Mouse (Mus musculus): ENCODE results near the gene Tmem203.

Tmem203 gene

DNA sequence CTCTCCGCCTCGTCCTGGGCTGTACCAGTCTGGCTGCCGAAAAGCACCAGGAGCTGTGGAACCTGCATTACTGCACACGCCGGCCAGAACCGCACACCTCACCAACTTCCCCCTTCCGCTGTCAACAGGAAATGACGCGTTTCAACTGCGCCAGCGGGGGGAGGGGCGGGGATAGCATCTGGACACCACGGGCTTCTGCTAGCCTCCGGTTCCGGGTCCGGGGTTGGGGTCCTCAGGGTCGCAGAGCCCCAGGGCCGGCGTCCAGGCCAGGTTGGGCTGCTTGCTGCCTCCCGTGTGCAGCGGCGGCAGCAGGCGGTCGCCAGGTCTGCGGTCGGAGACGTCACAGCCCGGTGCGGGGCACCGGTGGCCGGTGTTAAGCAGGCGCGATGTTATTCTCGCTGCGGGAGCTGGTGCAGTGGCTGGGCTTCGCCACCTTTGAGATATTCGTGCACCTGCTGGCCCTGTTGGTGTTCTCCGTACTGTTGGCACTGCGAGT is at the start of gene Tmem203:
TSS of gene Tmem203 (plus strand) at position 156 of the 496 bp plus-strand sequence.
- DNase-seq (ENCODE audit: low spot score in 2 of 2), result peak; percentile 83 to 92

DNA sequence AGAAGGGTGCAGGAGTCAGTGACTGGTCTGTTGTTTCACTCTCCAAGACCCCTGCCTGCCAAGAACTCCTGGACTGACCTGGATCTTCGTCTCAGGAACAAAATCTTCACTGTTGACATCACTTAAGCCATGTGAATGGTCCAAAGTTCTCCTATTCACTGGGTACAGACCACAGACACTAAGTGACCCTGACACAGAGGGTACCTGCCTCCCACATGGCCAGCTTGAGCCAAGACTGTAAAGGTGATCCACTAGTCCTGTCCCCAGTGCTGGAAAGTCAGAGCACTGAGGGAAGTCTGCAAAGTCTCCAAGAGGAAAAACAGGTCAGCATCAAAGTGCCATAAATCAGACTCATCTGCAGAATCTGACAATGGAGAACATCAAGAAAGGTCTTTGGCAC is 47.6 kb upstream of the Tmem203 start:
- DNase-seq (ENCODE audit: low spot score in 2 of 2), result no peak

DNA sequence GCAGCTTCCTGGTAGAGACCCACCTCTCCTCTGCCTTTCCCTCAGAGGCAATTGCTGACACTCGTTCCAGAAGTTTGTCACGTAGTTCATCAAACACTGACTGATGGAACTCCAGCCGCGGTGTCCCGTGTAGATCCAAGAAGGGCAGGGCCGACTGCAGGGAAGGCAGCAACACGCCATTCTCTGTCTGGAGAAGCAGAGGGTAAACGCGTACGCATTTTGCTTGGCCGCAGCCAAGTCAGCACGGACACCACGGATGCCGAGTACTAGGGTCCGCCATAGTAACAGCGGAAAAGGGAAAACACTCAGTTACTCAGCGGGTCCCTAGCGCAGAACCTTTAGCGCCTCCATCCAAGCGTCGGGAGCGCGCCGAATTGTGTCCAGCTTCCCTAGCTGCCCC is 44.6 kb upstream of the Tmem203 start:
- no peak for DNase-seq (ENCODE audit: low spot score in 2 of 2)

DNA sequence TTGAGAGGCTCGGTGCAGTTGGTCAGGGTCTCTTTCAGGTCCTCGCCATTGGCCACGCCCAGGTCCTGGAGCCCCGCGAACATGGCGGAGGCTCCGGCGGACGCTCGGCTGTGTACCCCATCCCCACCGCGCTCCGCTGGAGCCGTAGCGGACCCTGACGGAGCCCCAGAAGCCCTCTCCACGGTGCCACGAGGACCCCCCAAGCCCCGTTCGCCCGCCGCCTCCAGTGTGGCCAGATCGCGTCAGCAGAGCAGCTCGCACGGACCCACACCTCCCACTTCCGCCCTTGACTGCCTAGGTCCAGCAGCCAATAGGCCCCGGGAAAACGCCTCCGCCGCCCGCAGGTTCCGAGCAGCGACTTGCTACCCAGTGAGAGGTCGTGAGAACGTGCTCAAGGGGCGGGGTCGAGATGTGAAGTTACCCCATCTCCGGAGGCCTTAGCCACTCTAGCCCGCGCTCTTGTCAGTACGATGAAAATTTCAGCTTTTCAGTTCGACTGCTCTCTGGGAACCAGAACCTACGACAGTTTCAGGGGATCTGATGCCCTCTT is 44.0 kb upstream of the Tmem203 start, which contains the start of gene Nelfb:
TSS of gene Nelfb (minus strand) at position 369 of the 550 bp plus-strand sequence.
- DNase-seq (ENCODE audit: low spot score in 2 of 2), result peak; percentile 92 to 97

DNA sequence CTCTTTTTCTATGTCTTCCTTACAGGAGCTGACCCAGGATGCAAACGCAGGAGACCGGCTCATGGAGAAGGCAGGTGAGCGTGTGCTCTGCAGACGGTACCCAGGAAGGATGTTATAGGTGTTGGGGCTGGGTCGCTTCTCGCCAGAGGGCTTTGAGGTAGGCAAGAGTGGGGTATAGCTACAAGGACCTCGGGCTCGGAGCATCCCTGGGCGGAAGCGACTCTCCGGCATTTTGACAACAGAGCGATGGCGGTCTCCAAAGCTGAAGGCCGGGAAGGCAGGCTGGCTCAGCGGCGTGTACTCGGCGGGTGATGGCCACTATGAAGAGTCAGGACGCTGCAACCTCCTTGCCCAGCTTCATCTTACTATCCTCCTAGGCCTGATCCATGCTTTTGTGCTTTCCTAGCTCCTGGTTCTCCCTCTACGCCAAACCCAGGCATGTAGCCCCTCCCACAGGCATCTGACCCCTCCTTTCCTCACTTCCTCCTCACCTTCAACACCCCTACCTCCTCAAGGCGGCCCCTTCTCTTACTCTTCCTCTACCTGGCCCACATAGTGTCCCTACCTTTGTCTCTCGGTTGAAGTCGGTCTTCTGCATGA is 41.9 kb upstream of the Tmem203 start:
- DNase-seq (ENCODE audit: low spot score in 2 of 2), result no peak

DNA sequence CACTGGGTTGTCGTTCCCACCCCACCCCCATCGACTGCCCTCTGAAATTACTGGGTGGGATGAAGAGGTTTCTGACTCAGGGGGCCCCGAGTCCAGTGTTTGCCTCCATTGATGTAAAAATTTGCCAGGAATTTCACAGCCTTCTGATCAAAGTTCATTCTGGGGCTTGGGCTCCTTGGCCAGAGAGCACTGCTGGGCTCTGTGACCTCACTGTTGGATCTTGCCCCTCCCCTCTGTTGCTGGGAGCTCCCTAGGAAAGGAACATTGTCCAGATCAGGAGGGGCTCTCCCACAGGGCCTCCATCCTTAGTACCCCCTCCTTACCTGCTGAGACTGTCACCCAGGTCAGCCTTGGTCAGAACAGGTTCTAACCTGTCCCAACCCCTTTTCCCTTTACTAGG is 40.8 kb upstream of the Tmem203 start, which contains the start of gene Stpg3:
TSS of gene Stpg3 (minus strand) at position 194 of the 400 bp plus-strand sequence.
- DNase-seq (ENCODE audit: low spot score in 2 of 2), result no peak

DNA sequence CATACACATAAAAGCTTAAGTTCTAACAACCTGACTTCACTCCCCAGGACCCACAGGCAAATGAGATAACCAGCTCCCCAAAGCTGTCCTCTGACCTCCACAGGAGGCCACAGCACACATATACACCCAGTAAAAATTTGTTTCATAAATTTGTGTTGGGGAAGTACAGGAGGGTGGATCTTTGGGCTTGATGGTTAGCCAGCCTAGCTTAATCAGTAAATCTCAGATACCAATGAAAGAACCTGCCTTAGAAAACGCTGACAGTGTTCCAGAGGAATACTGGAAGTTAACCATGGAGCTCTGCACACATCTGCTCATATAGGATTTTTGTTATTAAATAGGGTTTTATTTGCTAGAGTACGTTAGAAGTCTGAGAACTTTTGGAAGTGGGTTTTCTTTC is 37.6 kb upstream of the Tmem203 start:
- DNase-seq (ENCODE audit: low spot score in 2 of 2), result no peak

DNA sequence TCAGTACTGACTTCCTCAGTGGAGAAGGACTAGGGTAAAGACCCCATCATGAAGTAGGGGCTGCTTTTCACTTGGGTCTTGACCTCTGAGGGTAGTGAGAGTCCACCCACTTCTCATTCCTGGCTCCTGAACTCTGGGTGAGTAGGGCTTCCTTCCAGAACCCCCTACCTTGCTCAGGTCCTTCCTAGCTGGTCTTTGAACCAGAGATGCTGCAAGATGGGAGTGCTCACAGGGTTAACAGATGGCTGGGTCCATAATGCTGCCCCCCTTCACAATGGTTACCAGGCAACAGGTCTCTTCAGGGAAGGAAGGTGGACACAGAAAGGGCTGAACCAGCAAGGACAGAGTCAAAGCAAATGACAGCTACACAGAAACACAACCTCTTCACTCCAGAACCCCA is 36.8 kb upstream of the Tmem203 start, which contains the start of gene Fam166a:
TSS of gene Fam166a (plus strand) at position 301 of the 400 bp plus-strand sequence.
- no peak for DNase-seq (ENCODE audit: low spot score in 2 of 2)

DNA sequence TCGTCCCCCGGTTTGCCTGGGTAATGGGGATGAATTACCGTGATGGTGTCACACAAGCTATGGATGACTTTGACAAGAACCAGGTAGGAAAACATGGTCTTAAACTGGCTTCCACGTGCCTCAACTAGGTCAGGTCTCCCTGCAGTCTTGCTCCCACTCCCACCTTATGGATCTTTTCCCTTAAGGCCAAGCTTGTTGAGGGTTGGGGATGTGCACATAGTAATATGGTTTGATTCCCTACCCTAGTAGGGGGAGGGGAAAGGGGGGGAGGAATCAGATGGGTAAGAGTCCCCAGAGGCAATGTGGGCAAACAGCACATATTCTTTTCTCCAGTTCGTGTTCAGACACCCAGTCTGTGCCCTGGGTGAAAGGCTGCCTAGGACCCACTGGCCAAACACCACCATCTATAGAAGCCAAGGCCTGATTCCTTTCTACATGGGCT is 33.9 kb upstream of the Tmem203 start:
- no peak for DNase-seq (ENCODE audit: low spot score in 2 of 2)

DNA sequence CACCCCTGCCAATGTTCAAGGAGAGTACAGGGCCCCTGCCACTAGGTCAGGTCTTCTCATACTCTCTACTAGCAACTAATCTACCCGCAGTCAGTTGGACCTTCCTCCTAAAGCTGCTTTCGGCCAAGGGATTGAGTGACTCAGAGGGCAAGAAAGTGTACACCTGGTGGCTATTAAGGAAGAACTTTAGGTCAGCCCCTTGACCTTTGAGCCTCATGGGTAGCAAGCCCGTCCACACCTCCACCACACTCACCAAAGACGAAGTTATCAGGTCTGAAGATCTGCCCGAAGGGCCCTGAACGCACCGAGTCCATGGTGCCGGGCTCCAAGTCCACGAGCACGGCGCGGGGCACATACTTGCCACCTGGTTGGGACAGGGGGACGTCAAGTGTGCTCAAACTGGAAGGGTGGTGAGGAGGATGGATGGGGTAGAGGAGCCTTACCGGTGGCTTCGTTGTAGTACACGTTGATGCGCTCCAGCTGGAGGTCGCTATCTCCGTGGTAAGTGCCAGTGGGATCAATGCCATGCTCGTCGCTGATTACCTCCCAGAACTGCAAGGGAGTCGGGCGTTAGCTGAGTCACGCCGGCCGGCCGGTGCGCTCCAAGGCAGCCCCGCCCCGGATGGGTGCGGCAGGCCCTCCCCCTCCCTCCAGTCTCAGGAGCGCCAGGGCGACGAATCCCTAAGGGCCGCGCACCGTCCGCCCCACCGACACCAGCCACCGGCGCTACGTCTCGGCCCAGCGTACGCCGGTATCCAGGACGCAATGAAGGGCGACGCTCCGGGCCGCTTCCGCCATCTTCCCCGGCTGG is 31.4 kb upstream of the Tmem203 start:
- DNase-seq (ENCODE audit: low spot score in 2 of 2), result peak; percentile 93 to 95

DNA sequence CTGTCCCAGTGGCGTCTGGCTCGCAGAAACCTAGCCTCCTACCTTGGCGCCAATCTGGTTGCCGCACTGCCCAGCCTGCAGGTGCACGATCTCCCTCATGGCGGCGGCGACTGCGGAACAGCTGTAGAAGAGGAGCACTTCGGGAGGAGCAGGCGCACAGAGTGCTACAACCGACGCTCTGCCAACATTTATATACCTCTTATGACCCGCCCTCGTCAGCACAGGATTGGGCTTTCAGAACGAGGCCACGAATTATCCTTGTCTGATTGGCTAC is 30.8 kb upstream of the Tmem203 start, which contains the start of gene Tubb4b:
TSS of gene Tubb4b (minus strand) at position 211 of the 274 bp plus-strand sequence.
- DNase-seq (ENCODE audit: low spot score in 2 of 2), result no peak

DNA sequence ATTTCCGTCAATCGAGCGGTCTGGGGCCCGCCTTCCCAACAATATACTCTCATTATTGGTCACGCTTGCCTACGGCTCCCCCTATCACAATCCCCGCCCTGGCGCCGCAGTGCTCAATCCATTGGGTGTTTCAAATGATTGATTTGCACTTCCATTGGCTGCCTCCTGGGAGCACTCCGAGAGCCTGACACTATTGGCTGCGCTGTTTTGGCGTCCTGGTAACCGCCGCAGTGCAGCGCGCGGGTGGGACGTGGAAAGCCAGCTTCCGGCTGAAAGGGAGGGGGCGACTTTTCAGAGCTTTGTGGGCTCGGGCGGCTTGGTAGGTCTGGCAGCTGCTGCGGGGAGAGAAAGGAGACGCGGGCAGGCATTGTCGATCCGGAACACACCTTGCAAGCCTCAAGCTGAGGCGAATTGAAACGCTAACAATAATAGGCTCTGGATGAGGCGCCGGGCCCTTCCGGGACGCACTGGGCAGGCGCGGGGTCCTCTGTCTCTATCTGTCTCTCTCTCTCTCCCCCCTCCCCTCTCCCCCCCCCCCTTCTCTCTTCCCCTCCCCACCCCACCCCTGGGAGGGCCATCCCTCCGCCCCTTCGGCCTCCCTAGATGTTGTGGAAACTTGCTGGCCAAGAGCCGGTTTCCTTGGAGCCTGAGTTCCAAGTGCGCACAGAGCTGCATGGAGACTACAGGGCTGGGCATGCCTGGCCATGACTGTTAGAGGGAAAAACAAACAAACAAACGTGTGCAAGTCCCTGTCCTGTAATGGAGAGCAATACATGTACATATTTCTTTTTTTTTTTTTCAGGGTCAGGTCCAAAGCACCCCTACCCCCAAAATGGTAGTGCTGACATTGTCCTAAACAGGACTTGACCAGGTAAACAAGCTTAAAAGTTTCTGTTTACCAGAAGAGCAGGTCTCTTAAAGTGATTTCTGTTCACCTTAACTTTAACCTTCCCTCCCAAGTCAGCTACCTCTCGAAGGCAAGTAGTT is 30.2 kb upstream of the Tmem203 start:
- peak; percentile 96 to 98 for DNase-seq (ENCODE audit: low spot score in 2 of 2)

DNA sequence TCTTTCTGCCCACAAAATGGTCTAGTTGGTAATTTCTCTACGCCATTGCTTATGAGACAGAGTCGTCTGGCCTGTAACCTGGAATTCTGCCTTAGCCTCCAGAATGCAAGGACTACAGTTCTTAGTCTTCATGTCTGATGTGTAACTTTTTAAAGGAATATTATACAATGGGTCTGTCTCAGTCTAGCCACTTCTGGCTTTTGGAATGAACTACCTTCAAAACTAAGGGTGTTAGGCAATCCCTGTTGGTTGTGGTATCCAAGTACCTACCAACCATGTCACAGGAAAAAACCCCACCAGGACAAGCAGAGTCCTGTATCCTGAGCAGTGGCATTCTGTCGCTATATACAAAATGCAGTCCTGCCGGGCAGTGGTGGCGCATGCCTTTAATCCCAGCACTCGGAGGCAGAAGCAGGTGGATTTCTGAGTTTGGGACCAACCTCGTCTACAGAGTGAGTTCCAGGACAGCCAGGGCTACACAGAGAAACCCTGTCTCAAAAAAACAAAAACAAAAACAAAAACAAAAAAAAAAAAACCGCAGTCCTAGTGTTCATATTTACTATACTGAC is 29.3 kb upstream of the Tmem203 start:
- no peak for DNase-seq (ENCODE audit: low spot score in 2 of 2)

DNA sequence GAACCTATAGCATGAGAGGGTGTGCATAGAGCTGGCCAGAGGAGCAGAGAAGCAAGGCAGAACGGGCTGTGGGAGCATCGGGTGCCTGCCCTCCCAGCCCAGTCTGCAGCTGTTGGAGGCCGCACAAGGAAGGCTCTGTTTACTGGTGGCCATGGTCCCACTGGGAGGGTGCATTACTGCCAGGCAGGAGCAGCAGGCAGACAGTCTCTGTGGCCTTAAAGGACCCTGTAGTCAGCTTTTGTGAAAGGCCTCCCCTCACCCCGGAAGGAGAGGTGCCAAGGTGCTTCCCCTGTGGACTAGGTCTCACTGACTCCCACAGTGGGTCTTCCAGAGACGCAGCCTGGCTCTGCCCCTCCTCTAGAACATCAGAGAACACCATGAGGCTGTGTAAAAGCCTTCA is 28.4 kb upstream of the Tmem203 start:
- DNase-seq (ENCODE audit: low spot score in 2 of 2), result no peak

DNA sequence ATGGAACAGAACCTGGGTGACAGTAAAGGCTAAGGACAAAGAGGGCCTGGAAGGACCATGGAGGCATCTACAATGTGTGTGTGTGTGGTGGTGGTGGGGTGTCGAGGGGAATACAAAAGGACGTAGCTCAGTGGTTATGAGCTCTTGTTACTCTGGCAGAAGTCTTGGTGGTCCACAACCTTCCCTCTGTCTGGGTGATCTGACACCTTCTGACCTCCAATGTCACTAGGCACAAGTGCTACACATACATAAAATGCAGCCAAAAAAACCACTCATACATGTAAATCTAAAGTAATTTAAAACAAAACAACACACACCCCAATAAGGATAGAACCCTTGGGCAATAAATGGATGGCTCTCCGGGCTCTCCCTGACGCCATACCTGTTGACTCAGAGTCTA is 27.8 kb upstream of the Tmem203 start:
- DNase-seq (ENCODE audit: low spot score in 2 of 2), result no peak

DNA sequence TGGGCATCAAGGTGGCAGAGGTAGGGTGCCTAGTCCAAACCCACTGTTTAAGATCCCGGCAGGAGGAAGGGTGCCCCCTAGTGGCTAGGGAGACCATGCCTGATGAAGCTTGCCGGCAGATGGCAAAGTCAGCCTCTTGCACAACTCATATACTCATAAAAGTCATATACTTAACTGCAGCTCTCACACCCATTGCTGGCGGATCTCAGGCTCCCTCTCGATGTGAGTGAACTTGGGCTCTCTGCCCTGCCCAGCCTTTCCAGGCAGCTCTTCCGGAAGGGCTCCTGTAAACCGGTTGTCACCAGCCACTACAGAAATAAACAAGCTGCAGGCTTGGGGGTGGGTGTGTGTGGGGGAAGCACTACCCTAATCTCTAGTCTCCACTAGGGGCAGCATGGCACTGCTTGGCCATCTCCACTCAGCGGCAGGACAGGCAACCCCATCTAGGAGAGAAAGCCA is 26.8 kb upstream of the Tmem203 start:
- DNase-seq (ENCODE audit: low spot score in 2 of 2), result peak; percentile 91 to 97

DNA sequence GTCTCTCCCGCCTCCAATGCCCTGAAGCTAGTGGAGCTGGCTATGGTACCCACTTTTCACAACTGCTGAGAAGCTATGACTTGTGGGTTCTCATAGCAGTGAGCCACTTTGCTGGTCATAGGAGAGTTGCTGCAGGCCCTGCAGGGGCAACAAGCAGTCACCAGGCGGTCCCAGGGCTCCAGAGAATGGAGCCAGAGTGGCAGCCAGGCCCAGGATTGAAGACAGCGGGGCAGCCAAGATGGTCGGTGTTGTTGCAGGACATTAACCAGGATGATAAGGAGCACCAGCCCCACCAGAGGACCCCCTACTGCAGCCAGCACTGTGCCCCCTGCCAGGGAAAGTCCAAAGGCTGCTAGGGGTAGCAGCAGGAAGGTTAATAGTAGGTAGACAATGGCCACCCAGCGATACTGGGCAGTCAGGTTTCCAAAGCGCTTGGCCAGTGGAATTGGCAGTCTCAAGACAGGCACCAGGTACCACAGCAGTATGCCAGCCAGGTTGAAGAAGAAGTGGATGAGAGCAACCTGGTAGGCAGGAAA is 26.2 kb upstream of the Tmem203 start:
- DNase-seq (ENCODE audit: low spot score in 2 of 2), result no peak

DNA sequence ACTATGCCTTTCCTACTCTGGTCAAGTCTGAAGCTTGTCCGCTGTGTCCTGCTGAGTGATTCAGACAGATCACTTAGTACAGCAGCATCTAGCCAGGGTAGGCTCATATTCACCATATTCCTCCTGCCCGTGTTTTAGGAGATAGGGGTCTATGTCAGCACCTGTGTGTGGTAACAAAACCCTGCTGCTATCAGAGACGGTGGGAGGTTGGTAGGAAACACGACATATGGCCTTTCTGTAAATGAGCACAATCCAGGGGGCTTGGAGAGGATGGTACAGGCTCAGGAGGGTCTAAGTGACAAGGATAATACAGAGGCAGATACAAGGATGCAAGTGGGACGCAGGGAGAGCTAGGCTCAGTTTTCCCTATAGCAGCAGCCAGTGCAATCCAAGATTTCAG is 25.7 kb upstream of the Tmem203 start:
- DNase-seq (ENCODE audit: low spot score in 2 of 2), result no peak

DNA sequence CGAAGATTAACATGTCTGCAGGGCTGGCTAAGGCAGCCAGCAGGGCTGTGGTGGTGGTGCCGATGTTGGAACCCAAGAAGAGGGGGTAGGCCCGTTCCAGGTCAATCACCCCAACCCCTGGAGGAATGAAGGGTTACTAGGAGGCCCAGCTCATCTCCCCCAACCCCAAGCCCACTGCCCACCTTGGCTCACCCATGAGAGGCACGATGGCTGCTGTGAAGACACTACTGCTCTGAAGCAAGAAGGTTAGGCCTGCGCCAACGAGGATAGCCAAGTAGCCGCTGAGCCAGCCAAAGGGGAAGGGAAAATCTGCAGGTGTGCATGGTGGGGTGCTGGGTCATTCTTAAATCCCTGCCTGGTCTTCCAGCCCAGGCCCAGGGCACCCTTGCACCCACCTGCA is 24.7 kb upstream of the Tmem203 start:
- DNase-seq (ENCODE audit: low spot score in 2 of 2), result no peak

DNA sequence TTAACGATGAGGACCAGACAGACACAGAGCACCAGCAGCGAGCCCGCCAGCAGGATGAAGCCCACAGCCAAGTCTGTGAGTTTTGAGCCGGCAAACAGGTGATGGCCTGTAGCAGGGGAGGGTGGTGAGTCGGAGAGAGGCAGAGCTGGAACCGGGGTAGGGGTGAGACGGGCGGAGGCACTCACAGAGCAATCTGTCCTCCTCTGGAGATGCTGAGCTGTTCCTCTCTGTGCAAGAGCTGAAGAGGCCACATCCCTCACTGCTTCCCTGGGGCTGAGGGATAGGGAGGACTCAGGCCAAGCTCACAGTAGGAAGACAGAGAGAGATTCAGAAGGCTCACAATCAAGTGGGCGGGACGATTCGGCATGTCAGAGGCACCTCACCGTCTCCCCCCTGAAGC is 24.2 kb upstream of the Tmem203 start:
- no peak for DNase-seq (ENCODE audit: low spot score in 2 of 2)

DNA sequence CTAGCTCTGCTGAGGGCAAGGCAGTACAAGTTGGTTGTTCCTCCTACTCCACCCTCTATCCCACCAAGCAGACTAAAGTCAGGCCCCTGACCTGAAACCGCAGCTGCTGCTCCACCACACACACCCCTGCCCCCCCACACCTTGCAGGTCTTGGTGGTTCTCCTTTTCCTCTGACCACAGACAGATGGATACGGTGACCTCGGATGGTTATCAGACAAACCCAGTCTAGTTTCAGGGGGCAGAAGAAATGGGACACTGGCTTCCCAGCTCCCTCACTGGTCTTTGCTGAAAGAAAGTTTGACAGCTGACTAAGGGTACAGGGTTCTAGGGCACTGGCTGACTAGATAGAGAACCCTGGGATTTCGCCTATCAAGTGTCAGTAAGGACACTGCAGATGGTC is 21.8 kb upstream of the Tmem203 start:
- DNase-seq (ENCODE audit: low spot score in 2 of 2), result no peak

All from spleen, postnatal 4 days (tissue).